Mouse (Mus musculus) G1E (cell line): ENCODE measurements around the gene Nme9. TPM values are rescaled to one million over a fixed set of nuclear protein-coding genes. Genes with fewer than 3 reads are reported as not detected.

Experiments
- ATAC-seq: 2 replicates; pipeline ENCODE4 v1.8.0; 2016; ENCODE audit warnings: mild to moderate bottlenecking; ENCODE audit not compliant: insufficient number of reproducible peaks, poor library complexity, low FRiP score, severe bottlenecking; ENCODE audit errors: extremely low read depth
- DNase-seq: peaks from one replicate; pipeline ENCODE4 v3.0.0; 2012; ENCODE audit warnings: low spot score
- H3K27me3 ChIP-seq: 2 replicates; pipeline ENCODE4 v1.6.1; 2012; ENCODE audit warnings: mild to moderate bottlenecking, low read length, inconsistent platforms; ENCODE audit not compliant: insufficient read depth
- H3K36me3 ChIP-seq: replicated peaks from 2 replicates; pipeline ENCODE3; 2012; ENCODE audit warnings: mild to moderate bottlenecking, inconsistent platforms
- H3K4me1 ChIP-seq: 2 replicates; pipeline ENCODE4 v1.6.1; 2012; ENCODE audit warnings: low read depth, low read length, inconsistent platforms, mixed read lengths; ENCODE audit not compliant: insufficient read depth
- H3K4me3 ChIP-seq: 2 replicates; pipeline ENCODE4 v1.5.1; 2012; ENCODE audit warnings: low read depth, mild to moderate bottlenecking, inconsistent platforms, low read length, moderate library complexity, mixed read lengths
- H3K9me3 ChIP-seq: replicated peaks from 2 replicates; pipeline ENCODE4 v1.6.1; 2012; ENCODE audit warnings: inconsistent platforms
- CTCF ChIP-seq: IDR thresholded peaks from 2 replicates; pipeline ENCODE4 v1.5.1; 2012; ENCODE audit warnings: low read depth, low read length, inconsistent platforms, mixed read lengths
- GATA1 ChIP-seq: IDR thresholded peaks from 2 replicates; pipeline ENCODE4 v1.6.1; 2012; ENCODE audit warnings: borderline replicate concordance, low read length, inconsistent platforms, mixed read lengths
- GATA2 ChIP-seq: IDR thresholded peaks from 2 replicates; pipeline ENCODE4 v1.6.1; 2012; ENCODE audit warnings: low read depth, low read length, inconsistent platforms, borderline replicate concordance
- POLR2AphosphoS5 ChIP-seq: IDR thresholded peaks from 2 replicates; pipeline ENCODE4 v1.6.1; 2012; ENCODE audit warnings: low read depth, low read length, inconsistent platforms; ENCODE audit not compliant: insufficient replicate concordance
- TAL1 ChIP-seq: conservative IDR thresholded peaks from 2 replicates; pipeline ENCODE4 v1.6.1; 2012; ENCODE audit warnings: low read depth, low read length, inconsistent platforms, mixed read lengths
- polyA plus RNA-seq: library from polyadenylated mRNA; stranded (reverse); fragments of >175 nt; gene quantifications from 2 replicates; pipeline ENCODE4 v1.2.3, GENCODE M21; 2012
- total RNA-seq, 2 experiments: library from RNA; stranded (forward) in 1 of 2; stranded (reverse) in 1 of 2; fragments of 200-1000 nt in 1 of 2; fragments of >200 nt in 1 of 2; fragmentation: Nextera tagmentation in 1 of 2; gene quantifications; 2 replicates each; pipeline ENCODE4 v1.2.3; 2014 to 2017

Gene Nme9
- total RNA-seq (2014; fragmentation: Nextera tagmentation): not detected in 2 replicates
- total RNA-seq (2017): not detected in 2 replicates
- polyA plus RNA-seq: not detected in 2 replicates

DNA sequence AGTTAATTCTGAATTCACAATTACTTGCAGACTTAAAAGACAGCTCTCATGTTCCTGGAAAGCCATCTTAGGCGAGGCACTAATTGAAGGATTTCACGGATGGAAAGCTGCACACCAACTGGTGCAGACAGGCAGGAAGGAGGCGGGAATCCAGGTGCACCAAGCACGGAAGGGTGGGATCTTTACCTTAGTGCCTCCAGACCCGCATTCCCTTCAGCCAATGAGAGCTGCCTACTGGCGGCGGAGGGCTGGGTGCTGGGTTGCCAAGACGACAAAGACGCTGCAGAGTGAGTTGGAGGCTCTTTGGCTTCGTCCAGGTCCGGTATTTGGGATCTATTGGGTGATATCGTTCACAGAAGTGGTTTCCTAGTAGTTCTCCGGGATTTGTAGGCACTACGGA, at the start of gene Nme9:
TSS of gene Nme9 (plus strand) at position 315 of the 400 bp plus-strand sequence.
- Histone ChIP-seq H3K4me1 (peaks cover 19% of the 10 kb centered on the region), H3K4me3 (no peak within 1 kb of the TSS), H3K36me3 (no peaks in the 10 kb centered on the region), H3K27me3 (peaks cover 27% of the 10 kb centered on the region), H3K9me3 (no peaks in the 10 kb centered on the region)
- no peak for DNase-seq
- no peak for ATAC-seq
- TF ChIP-seq CTCF (no peak), GATA1 (no peak), TAL1 (no peak), GATA2 (no peak), POLR2AphosphoS5 (no peak)

DNA sequence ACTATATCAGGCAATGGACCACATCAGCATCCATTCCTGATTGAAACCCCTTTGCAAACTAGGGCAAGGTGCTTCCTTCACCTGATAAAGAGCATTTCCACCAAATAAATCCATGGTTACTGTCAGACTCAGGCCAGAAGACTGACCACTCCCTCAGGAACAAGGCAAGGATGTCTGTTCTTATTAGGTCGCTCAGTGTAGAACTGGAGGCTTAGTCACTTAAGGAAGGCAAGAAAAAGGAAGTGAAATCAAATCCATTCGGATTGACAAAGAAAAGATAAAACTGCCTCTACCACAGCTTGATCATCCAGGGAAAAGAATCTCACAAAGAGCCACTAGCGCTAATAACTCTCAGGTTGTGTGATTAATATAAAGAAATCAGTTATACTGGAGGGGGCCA, 42.0 kb upstream of the Nme9 start:
- Histone ChIP-seq H3K36me3 (no peaks in the 10 kb centered on the region), H3K4me3 (no peak overlapping the region), H3K4me1 (peaks cover 34% of the 10 kb centered on the region), H3K9me3 (no peaks in the 10 kb centered on the region), H3K27me3 (peaks cover 16% of the 10 kb centered on the region)
- ATAC-seq (no peak), DNase-seq (no peak)
- TF ChIP-seq GATA1 (no peak), POLR2AphosphoS5 (no peak), TAL1 (no peak), CTCF (no peak), GATA2 (no peak)

DNA sequence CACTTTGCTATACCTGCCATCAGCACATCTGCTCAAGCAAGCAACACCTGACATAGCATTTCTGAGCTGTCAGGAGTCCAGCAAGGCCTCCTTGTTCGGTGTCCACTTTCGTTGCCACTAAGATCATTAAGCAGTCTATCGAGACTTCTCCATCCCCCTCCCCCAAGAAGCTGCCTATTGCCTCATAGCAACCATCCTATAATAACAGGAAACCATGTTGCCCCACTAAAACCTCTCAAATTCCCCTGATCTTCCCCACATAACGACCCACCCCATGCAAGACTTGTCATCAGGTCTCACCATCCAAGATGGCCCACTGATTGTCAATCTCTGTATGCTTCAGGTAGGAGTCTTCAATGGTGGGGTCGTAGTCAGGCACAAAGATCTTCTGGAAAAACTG, 40.2 kb upstream of the Nme9 start:
- Histone ChIP-seq H3K4me1 (peaks cover 34% of the 10 kb centered on the region), H3K27me3 (peaks cover 14% of the 10 kb centered on the region), H3K9me3 (no peaks in the 10 kb centered on the region), H3K4me3 (no peak overlapping the region; the same call in 1 of the 2 replicates), H3K36me3 (no peaks in the 10 kb centered on the region)
- DNase-seq (no peak), ATAC-seq (no peak)
- no peak for TF ChIP-seq CTCF
- no peak for TF ChIP-seq GATA2
- no peak for TF ChIP-seq GATA1
- TF ChIP-seq TAL1: no peak
- no peak for TF ChIP-seq POLR2AphosphoS5

DNA sequence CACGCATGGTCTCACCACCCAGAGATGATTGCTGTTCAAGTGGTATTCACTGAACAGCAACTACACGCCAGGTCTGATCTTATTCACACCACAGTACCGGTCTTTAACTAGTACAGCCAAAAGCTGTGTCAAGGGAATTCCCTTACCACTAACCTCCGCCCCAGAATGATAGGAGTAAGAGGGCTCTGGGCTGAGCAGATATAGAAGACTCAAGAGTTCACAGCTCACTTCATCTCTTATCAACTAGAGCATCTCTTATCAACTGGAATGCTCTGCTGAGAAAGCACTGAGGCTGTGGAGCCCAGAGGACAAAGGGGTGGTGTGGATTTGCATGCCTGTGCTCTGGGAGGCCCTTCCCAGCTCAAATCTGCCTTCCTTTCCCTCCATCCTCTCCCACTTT, 39.5 kb upstream of the Nme9 start:
- ATAC-seq: peak; percentile 90

DNA sequence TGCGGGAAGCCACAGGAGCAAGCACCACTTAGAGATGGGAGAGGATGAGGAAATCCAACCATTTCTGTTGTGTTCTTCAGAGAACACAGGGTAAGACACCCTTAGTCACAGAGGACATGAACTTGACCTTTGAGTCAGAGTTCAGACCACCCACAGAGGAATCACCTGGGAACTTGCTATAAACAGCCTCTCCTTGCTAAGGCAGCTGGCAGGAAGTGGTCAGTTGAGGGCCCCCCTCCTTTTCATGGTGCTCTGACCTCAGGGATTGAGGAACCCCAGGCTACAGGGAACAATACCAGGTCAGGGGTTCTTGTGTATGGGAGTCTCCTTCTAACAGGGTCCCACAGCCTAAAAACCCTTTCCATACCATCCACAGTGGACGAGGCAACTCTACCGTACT, 34.5 kb upstream of the Nme9 start:
- no peak for TF ChIP-seq GATA1
- no peak for TF ChIP-seq TAL1
- DNase-seq (no peak), ATAC-seq (no peak)
- Histone ChIP-seq H3K27me3 (peaks cover 54% of the 10 kb centered on the region), H3K36me3 (no peaks in the 10 kb centered on the region), H3K4me1 (peaks cover 43% of the 10 kb centered on the region), H3K9me3 (no peaks in the 10 kb centered on the region), H3K4me3 (no peak overlapping the region)

More for the DNA sequence above, 39.5 kb upstream of the Nme9 start:
- no peak for DNase-seq
- Histone ChIP-seq H3K4me3 (no peak overlapping the region; the same call in 1 of the 2 replicates), H3K4me1 (peaks cover 39% of the 10 kb centered on the region), H3K36me3 (no peaks in the 10 kb centered on the region), H3K9me3 (no peaks in the 10 kb centered on the region), H3K27me3 (peaks cover 16% of the 10 kb centered on the region)
- no peak for TF ChIP-seq CTCF
- peak; percentile 45 for TF ChIP-seq TAL1

DNA sequence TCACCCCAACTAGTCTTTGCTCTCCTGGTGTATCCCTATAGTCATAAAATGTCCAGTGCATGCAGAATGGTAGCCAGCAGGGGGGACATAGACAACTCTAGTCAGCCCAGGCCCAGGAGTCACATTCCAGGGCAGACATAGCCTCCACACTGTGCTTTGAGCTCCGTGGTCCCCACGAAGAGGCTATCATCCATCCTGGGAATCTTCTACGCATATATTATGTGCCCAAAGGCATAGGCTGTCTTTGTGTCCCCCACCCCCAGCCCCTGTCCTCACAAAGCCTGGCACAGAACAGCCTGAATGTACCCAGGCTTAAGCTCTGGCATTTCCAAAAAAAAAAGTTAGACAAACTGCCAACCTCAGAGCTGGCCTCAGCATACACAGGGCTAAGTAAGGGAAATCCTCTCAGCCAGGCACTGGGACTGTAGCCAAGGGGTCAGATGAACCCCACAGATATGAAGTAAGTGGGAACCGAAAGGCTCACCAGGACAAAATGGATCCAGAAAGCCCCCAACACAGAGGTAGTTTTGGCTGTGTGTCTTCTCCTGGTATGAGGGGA, 33.9 kb upstream of the Nme9 start:
- no peak for DNase-seq
- H3K27me3 ChIP-seq: peaks cover 60% of the 10 kb centered on the region
- no peaks in the 10 kb centered on the region for H3K9me3 ChIP-seq
- H3K36me3 ChIP-seq: no peaks in the 10 kb centered on the region
- no peak overlapping the region for H3K4me3 ChIP-seq
- ATAC-seq: no peak
- no peak for TF ChIP-seq TAL1
- TF ChIP-seq CTCF: no peak
- no peak for TF ChIP-seq GATA1
- TF ChIP-seq GATA2: no peak
- no peak for TF ChIP-seq POLR2AphosphoS5
- H3K4me1 ChIP-seq: peaks cover 43% of the 10 kb centered on the region

DNA sequence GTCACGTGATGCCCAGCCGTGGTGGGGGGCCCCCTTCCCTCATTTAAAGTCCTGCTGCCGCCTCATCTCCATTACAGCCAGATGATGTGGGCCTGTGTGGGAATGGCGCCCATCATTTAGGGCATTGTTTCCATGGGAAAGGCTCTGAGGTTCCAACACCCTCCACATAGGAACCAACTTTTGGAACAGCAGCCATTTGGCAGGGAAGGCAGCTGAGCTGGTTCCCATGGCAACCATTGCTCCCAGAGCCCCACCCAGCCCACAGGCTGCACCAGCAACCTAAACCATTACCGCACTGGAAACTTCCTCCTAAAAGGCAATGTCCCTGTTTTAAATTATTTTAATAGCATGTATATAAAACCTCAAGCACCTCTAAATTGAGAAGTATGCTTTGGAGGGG, 32.9 kb upstream of the Nme9 start:
- TF ChIP-seq GATA2: no peak
- TF ChIP-seq TAL1: no peak
- no peak for TF ChIP-seq POLR2AphosphoS5
- TF ChIP-seq GATA1: no peak
- TF ChIP-seq CTCF: no peak
- H3K4me1 ChIP-seq: peaks cover 44% of the 10 kb centered on the region
- no peak for ATAC-seq

More for the DNA sequence above, 32.9 kb upstream of the Nme9 start:
- Histone ChIP-seq H3K9me3 (no peaks in the 10 kb centered on the region), H3K27me3 (peaks cover 64% of the 10 kb centered on the region), H3K4me3 (no peak overlapping the region), H3K36me3 (no peaks in the 10 kb centered on the region)
- DNase-seq: no peak
